Mouse (Mus musculus): ENCODE data around the gene Ppp1r14a.

Ppp1r14a gene

GRCm38 (mm10) chr7:29279924-29280323 is 9.2 kb upstream of the Ppp1r14a start:
- no peak for DNase-seq (ENCODE audit: low spot score)

GRCm38 (mm10) chr7:29280801-29281200 is 8.3 kb upstream of the Ppp1r14a start:
- no peak for DNase-seq (ENCODE audit: low spot score)

GRCm38 (mm10) chr7:29281201-29282073 is 7.7 kb upstream of the Ppp1r14a start, which contains the start of gene Spint2:
Spint2 (minus strand) TSS chr7:29281912.
- peak; percentile 70 for DNase-seq (ENCODE audit: low spot score)

- no peak for DNase-seq (ENCODE audit: low spot score)
These were observed 7.0 kb upstream of the Ppp1r14a start for GRCm38 (mm10) chr7:29282074-29282554.

- DNase-seq (ENCODE audit: low spot score) = no peak
These were observed 5.2 kb upstream of the Ppp1r14a start for GRCm38 (mm10) chr7:29283876-29284275.

- DNase-seq (ENCODE audit: low spot score) = no peak
These were observed 4.6 kb upstream of the Ppp1r14a start for GRCm38 (mm10) chr7:29284523-29284922.

GRCm38 (mm10) chr7:29287481-29287880 is 1.6 kb upstream of the Ppp1r14a start:
- DNase-seq (ENCODE audit: low spot score) = no peak

GRCm38 (mm10) chr7:29288079-29288478 is 1.0 kb upstream of the Ppp1r14a start:
- DNase-seq (ENCODE audit: low spot score) = no peak

- no peak for DNase-seq (ENCODE audit: low spot score)
These were observed 748 bp downstream of the Ppp1r14a start for GRCm38 (mm10) chr7:29289856-29290255.

- DNase-seq (ENCODE audit: low spot score) = no peak
These were observed 1.8 kb downstream of the Ppp1r14a start for GRCm38 (mm10) chr7:29290691-29291485.

GRCm38 (mm10) chr7:29291616-29292457 is 2.7 kb downstream of the Ppp1r14a start:
- DNase-seq (ENCODE audit: low spot score) = no peak

- no peak for DNase-seq (ENCODE audit: low spot score)
These were observed 3.5 kb downstream of the Ppp1r14a start for GRCm38 (mm10) chr7:29292458-29293098.

GRCm38 (mm10) chr7:29293131-29294065 is 4.3 kb downstream of the Ppp1r14a start:
- no peak for DNase-seq (ENCODE audit: low spot score)

- DNase-seq (ENCODE audit: low spot score) = no peak
These were observed 5.1 kb downstream of the Ppp1r14a start for GRCm38 (mm10) chr7:29294111-29294761.

GRCm38 (mm10) chr7:29295861-29296647 is 6.9 kb downstream of the Ppp1r14a start:
- no peak for DNase-seq (ENCODE audit: low spot score)

- DNase-seq (ENCODE audit: low spot score) = no peak
These were observed 7.9 kb downstream of the Ppp1r14a start for GRCm38 (mm10) chr7:29296998-29297397.

GRCm38 (mm10) chr7:29301127-29301566 is 12.0 kb downstream of the Ppp1r14a start:
- peak; percentile 69 for DNase-seq (ENCODE audit: low spot score)

GRCm38 (mm10) chr7:29302641-29303040 is 13.5 kb downstream of the Ppp1r14a start:
- no peak for DNase-seq (ENCODE audit: low spot score)

Measured in ovary, postnatal 14 days (tissue).